Mouse (Mus musculus) stomach, embryonic 16.5 days (tissue): ENCODE results near the gene Thada. TPM values are rescaled to one million over a fixed set of nuclear protein-coding genes. Genes with fewer than 3 reads are reported as not detected.

ENCODE experiments used
- ATAC-seq: fragments of 200-750 bp; cut with Nextera tagmentation; 2 replicates; pipeline ENCODE4 v1.8.0; 2017; ENCODE audit warnings: moderate number of reproducible peaks, moderate TSS enrichment; ENCODE audit not compliant: insufficient read depth, low FRiP score
- H3K27ac ChIP-seq: fragments of 300-500 bp; sonication (generic); 2 replicates; pipeline ENCODE4 v1.5.1; 2014; ENCODE audit warnings: low read length
- H3K27me3 ChIP-seq: fragments of 300-500 bp; sonication (generic); 2 replicates; pipeline ENCODE4 v1.6.1; 2014; ENCODE audit warnings: low read length, control low read depth, mixed read lengths; ENCODE audit not compliant: control insufficient read depth, insufficient read depth
- H3K36me3 ChIP-seq: fragments of 300-500 bp; sonication (generic); 2 replicates; pipeline ENCODE4 v1.6.1; 2014; ENCODE audit warnings: low read length; ENCODE audit not compliant: control insufficient read depth, insufficient read depth
- H3K4me1 ChIP-seq: fragments of 300-500 bp; sonication (generic); 2 replicates; pipeline ENCODE4 v1.6.1; 2014; ENCODE audit warnings: low read length, control low read depth, mixed read lengths; ENCODE audit not compliant: control insufficient read depth, insufficient read depth
- H3K4me2 ChIP-seq: fragments of 300-500 bp; sonication (generic); 2 replicates; pipeline ENCODE4 v1.6.1; 2014; ENCODE audit warnings: low read depth, low read length, mixed read lengths
- H3K4me3 ChIP-seq: fragments of 300-500 bp; sonication (generic); replicated peaks from 2 replicates; pipeline ENCODE4 v1.5.1; 2014; ENCODE audit warnings: mild to moderate bottlenecking, low read length
- H3K9ac ChIP-seq: fragments of 300-500 bp; sonication (generic); 2 replicates; pipeline ENCODE4 v1.6.1; 2014; ENCODE audit warnings: low read length
- H3K9me3 ChIP-seq: fragments of 300-500 bp; sonication (generic); replicated peaks from 2 replicates; pipeline ENCODE4 v1.6.1; 2016; ENCODE audit warnings: low read length, control low read depth; ENCODE audit not compliant: control insufficient read depth
- WGBS: fragments of 180-500 bp; shearing (Covaris S2); extraction: QIAGEN DNeasy Blood & Tissue Kit; methylation state at CpG from one replicate; pipeline ENCODE4 v1.1.7; 2014; 5-methylcytosine and 5-hydroxymethylcytosine counted together
- polyA plus RNA-seq: library from polyadenylated mRNA; unstranded; fragments of >200 nt; fragmentation: Nextera tagmentation; extraction: Ambion mirVana; gene quantifications from 2 replicates; pipeline ENCODE4 v1.2.1, GENCODE M21; 2015

Gene Thada
- polyA plus RNA-seq, 1 experiment from 2014 or later: 7.4 TPM

DNA sequence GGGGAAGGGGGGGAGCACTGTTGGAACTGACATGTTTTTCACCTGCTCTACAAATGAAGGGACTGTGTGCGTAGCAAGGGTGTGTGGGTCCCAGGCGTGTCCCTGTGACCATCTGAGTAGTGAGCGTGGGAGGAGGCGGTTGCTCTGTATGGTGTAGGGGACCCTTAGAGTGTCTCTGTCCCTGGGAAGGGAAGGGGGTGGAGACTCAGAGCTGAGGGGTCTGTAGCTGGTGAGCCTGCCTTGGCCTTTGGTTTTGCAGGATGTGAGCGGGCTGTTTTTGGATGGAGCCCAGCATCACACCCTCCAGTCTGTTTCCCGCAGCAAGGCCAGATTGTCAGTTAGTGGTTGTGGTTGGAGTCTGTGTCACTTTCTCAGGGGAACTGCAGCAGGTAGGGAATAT is 324.3 kb downstream of the Thada start:
- Histone ChIP-seq H3K4me1 (peaks cover 57% of the 10 kb centered on the region), H3K27ac (peak overlapping the region; percentile 76), H3K9me3 (no peaks in the 10 kb centered on the region), H3K4me2 (no peak overlapping the region), H3K4me3 (no peak overlapping the region), H3K9ac (no peak overlapping the region; the same call in 1 of the 2 replicates), H3K36me3 (no peaks in the 10 kb centered on the region), H3K27me3 (no peaks in the 10 kb centered on the region)
- 65% methylated on average over 6 of the region's 6 CpGs for WGBS
- no peak for ATAC-seq

DNA sequence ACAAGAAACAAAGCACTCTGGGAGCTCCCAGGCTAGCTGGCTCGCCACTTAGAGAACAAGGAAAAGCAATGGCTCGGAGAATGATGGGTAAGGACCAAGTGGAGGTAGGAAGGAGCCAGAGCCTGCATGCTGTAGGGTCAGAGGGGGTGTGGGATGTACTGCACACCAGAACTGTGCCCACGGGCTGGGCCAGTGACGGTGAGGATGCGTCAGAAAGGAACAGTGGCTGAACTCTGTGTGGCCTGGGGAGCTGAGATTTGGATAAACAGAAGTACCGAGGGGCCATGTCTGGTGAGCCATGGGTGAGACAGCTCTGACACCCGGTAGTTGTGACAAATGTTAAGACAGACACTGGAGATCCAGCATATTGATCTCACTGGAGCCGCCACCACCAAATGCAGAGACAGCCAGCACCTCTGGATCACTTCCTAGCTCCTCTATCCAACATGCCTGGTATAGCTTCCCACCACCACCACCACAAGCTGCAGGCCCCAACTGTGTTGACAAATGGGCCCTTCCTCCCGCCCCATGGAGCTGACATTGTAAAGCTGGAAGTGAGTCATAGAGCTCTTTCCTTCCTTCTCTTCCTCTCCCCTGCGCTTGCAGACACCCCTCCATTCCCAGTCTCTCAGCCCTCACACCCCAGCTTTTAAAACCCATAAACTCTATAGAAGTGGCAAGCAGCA is 325.0 kb downstream of the Thada start:
- ATAC-seq: peak; percentile 34; the same call in 1 of the 2 replicates

More for the DNA sequence above, 325.0 kb downstream of the Thada start:
- Histone ChIP-seq H3K27ac (peak overlapping the region; percentile 76), H3K27me3 (no peaks in the 10 kb centered on the region), H3K36me3 (no peaks in the 10 kb centered on the region), H3K4me2 (no peak overlapping the region), H3K9ac (no peak overlapping the region; the same call in 1 of the 2 replicates), H3K9me3 (no peaks in the 10 kb centered on the region), H3K4me3 (no peak overlapping the region), H3K4me1 (peaks cover 50% of the 10 kb centered on the region)
- WGBS: 42% methylated on average over 10 of the region's 10 CpGs

Other genes starting within 250 kb of the Thada start
- 9.9 and 10.0 TPM in 2 replicates for gene Plekhh2, start 45.7 kb upstream of the Thada start, polyA plus RNA-seq
- 27.8 and 32.9 TPM in 2 replicates for gene Dync2li1, start 160.3 kb upstream of the Thada start, polyA plus RNA-seq
- gene Abcg8, start 210.1 kb upstream of the Thada start, polyA plus RNA-seq: 0.09 and 0.10 TPM in 2 replicates
- 1.3 and 1.4 TPM in 2 replicates for gene Abcg5, start 216.8 kb upstream of the Thada start, polyA plus RNA-seq